In the genomic region with DNA sequence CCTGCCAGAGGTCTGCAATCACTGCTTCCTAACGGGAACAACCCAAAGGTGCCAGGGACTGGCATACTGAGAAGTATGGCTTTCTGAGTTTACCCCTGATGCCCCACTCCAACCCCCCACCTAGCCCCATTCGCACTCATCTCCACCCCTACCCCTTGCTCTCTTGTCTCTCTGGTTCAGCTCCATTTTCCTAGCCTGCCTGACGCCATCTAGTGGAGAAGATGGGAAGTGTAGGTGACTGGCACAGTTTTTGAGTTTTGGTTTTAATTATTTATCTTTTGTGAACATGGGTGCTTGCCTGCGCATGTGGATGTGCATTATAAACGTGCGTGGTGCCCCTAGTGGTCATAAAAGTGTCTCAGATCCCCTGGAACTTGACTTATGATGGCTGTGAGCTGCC, we compare ENCODE assay signal across 11 mouse cellular contexts.
DNase-seq lines count a peak whose midpoint lies in the region; ATAC-seq and TF ChIP-seq lines count a peak whose summit lies in the region.
"Had no signal": no experiment of that assay in that cellular context is flagged by ENCODE, and none has a peak within 500 bp of the region (broad histone marks: within the 10 kb centered on the region; RNA-seq: fewer than 3 reads in every experiment).

No protein-coding gene starts in this region.

- no peak for ATAC-seq in forebrain, postnatal 0 days
- ATAC-seq in forebrain, embryonic 15.5 days (replicated peaks) = no peak
- ATAC-seq in lung, embryonic 14.5 days (ENCODE audit: insufficient read depth) = no peak

- WGBS in forebrain, postnatal 0 days = 66% methylated on average over 6 of the region's 6 CpGs
- 70% methylated on average over 6 of the region's 6 CpGs for WGBS in forebrain, embryonic 15.5 days
- 52% methylated on average over 6 of the region's 6 CpGs for WGBS in lung, embryonic 14.5 days

- no peaks in the 10 kb centered on the region for H3K4me1 ChIP-seq in forebrain, postnatal 0 days (ENCODE audit: insufficient read depth)
- no peaks in the 10 kb centered on the region for H3K4me1 ChIP-seq in forebrain, embryonic 15.5 days
- no peaks in the 10 kb centered on the region for H3K4me1 ChIP-seq in lung, embryonic 14.5 days (ENCODE audit: insufficient read depth)
- H3K4me1 ChIP-seq in ES-Bruce4 (ENCODE audit: control insufficient read depth, insufficient read depth, low read length) = no peaks in the 10 kb centered on the region
- H3K4me1 ChIP-seq: heart, embryonic 12.5 days; liver, embryonic 15.5 days had no signal

- H3K9ac ChIP-seq in forebrain, postnatal 0 days = no peak overlapping the region
- no peak overlapping the region for H3K9ac ChIP-seq in forebrain, embryonic 15.5 days (replicated peaks)
- no peak overlapping the region for H3K9ac ChIP-seq in lung, embryonic 14.5 days
- no peak overlapping the region for H3K9ac ChIP-seq in ES-Bruce4 (ENCODE audit: low read depth, poor library complexity, severe bottlenecking)
- H3K9ac ChIP-seq: heart, embryonic 12.5 days; liver, embryonic 15.5 days had no signal

- no peaks in the 10 kb centered on the region for H3K36me3 ChIP-seq in forebrain, postnatal 0 days (ENCODE audit: insufficient read depth)
- no peaks in the 10 kb centered on the region for H3K36me3 ChIP-seq in forebrain, embryonic 15.5 days
- H3K36me3 ChIP-seq in lung, embryonic 14.5 days (ENCODE audit: insufficient read depth) = no peaks in the 10 kb centered on the region
- no peaks in the 10 kb centered on the region for H3K36me3 ChIP-seq in ES-Bruce4 (ENCODE audit: control insufficient read depth, insufficient read depth, low read length, poor library complexity, severe bottlenecking)
- H3K36me3 ChIP-seq: heart, embryonic 12.5 days; liver, embryonic 15.5 days had no signal

- no peaks in the 10 kb centered on the region for H3K27me3 ChIP-seq in forebrain, postnatal 0 days (ENCODE audit: insufficient read depth, low read length)
- H3K27me3 ChIP-seq in forebrain, embryonic 15.5 days = no peaks in the 10 kb centered on the region
- no peaks in the 10 kb centered on the region for H3K27me3 ChIP-seq in lung, embryonic 14.5 days (ENCODE audit: insufficient read depth, low read length)
- H3K27me3 ChIP-seq in ES-Bruce4 (ENCODE audit: control insufficient read depth, insufficient read depth, low read length, poor library complexity, severe bottlenecking) = no peaks in the 10 kb centered on the region; the same call in 1 of the 2 replicates
- H3K27me3 ChIP-seq: heart, embryonic 12.5 days; liver, embryonic 15.5 days had no signal

- TF ChIP-seq EP300 in ES-Bruce4 (IDR thresholded peaks at IDR 0.05; ENCODE audit: insufficient read depth, low read depth, low read length) = no peak

- no peak for TF ChIP-seq POLR2A in ES-Bruce4 (IDR thresholded peaks at IDR 0.05; ENCODE audit: insufficient read depth, low read length)

- H3K4me2 ChIP-seq in forebrain, postnatal 0 days (ENCODE audit: low read depth) = no peak overlapping the region
- no peak overlapping the region for H3K4me2 ChIP-seq in forebrain, embryonic 15.5 days (replicated peaks)
- no peak overlapping the region for H3K4me2 ChIP-seq in lung, embryonic 14.5 days
- H3K4me2 ChIP-seq: heart, embryonic 12.5 days; liver, embryonic 15.5 days had no signal

- H3K4me3 ChIP-seq in forebrain, postnatal 0 days (ENCODE audit: low read depth, low read length) = no peak overlapping the region
- no peak overlapping the region for H3K4me3 ChIP-seq in forebrain, embryonic 15.5 days
- no peak overlapping the region for H3K4me3 ChIP-seq in lung, embryonic 14.5 days (ENCODE audit: low read depth, low read length)
- H3K4me3 ChIP-seq in ES-Bruce4 (ENCODE audit: low read depth, low read length) = no peak overlapping the region
- H3K4me3 ChIP-seq: erythroblast, embryonic 14.5 days; heart, embryonic 12.5 days; liver, embryonic 15.5 days had no signal

- H3K9me3 ChIP-seq in forebrain, postnatal 0 days (ENCODE audit: low read length) = no peaks in the 10 kb centered on the region
- no peaks in the 10 kb centered on the region for H3K9me3 ChIP-seq in forebrain, embryonic 15.5 days
- H3K9me3 ChIP-seq in lung, embryonic 14.5 days (ENCODE audit: low read depth, low read length) = no peaks in the 10 kb centered on the region
- H3K9me3 ChIP-seq in ES-Bruce4 (replicated peaks; ENCODE audit: control insufficient read depth, insufficient read depth, low read length, poor library complexity, severe bottlenecking) = no peaks in the 10 kb centered on the region
- H3K9me3 ChIP-seq: liver, embryonic 15.5 days had no signal

- no peak for DNase-seq in forebrain, postnatal 0 days
- no peak for DNase-seq in lung, embryonic 14.5 days
- DNase-seq in lung, postnatal 25 days (ENCODE audit: low spot score) = no peak
- peak; percentile 32 for DNase-seq in induced T-regulatory cell, adult 2 months (ENCODE audit: low read depth)
- no peak for DNase-seq in cerebellum, adult 8-10 months
- no peak for DNase-seq in adrenal gland, postnatal 25 days

- no peak overlapping the region for H3K27ac ChIP-seq in forebrain, postnatal 0 days (ENCODE audit: low read depth, low read length)
- no peak overlapping the region for H3K27ac ChIP-seq in forebrain, embryonic 15.5 days (replicated peaks)
- H3K27ac ChIP-seq in lung, embryonic 14.5 days (ENCODE audit: low read depth) = no peak overlapping the region
- H3K27ac ChIP-seq in ES-Bruce4 (ENCODE audit: insufficient read depth, low read length) = no peak overlapping the region
- H3K27ac ChIP-seq: liver, embryonic 15.5 days had no signal

- TF ChIP-seq CTCF in forebrain, postnatal 0 days (IDR thresholded peaks at IDR 0.05; ENCODE audit: low read depth) = peak; percentile 26; the same call in 1 of the 2 replicates
- peak; percentile 50 for TF ChIP-seq CTCF in lung, embryonic 14.5 days (IDR thresholded peaks at IDR 0.05; ENCODE audit: low read depth)
- TF ChIP-seq CTCF in ES-Bruce4 (IDR thresholded peaks at IDR 0.05; ENCODE audit: low read depth, low read length) = peak; percentile 48
